Mouse (Mus musculus): ENCODE data around the gene Atp10a. TPM values are rescaled to one million over a fixed set of nuclear protein-coding genes. Genes with fewer than 3 reads are reported as not detected.

Atp10a gene
- 1 to 10 TPM; 1.5 to 1.8 TPM for total RNA-seq (2021)

DNA sequence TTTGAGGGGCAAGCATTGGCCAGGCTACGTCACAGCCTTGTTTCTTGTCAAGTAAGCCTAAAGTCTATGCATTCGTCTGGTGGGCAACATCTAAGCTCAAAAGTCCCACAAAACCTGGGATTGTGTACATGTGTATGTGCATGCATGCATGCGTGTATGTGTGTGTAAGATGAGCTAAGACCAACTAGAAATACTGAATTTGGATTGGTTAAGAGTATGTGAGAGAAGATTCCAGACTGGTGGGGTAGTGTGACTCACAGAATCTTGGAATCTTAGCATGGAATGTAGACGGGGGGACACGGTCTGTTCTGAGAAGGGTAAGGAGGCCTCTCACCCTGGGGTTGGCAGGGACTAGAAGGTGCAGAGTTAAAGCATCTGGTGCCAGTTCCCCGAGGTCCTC, at the start of gene Atp10a:
Gene Atp10a (plus strand): TSS at position 301 of the 400 bp plus-strand sequence.
- intact Hi-C loops (cut with DNase I), result loop anchor here (5.0 kb wide), 1 partner anchor 259 kb away; no protein-coding TSS in a partner anchor
- DNase-seq, result no peak

DNA sequence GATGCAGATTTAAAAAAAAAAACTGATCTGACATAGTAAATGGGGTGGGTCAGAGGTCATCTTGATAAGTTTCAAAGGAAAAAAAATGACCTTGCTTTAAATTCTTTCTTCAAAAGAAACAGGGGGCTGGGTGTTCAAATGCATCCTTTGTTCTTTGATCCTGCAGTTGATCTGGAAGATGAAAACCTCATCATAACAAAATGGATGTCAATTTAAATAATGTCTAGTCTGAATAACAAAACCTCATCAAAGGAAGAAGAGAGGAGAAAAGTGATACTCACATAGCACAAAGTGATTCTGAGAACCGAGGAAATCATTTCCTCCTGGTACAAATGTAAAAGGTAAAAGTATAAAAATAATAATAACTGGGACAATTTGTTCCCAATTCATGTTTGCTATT, 37.9 kb upstream of the Atp10a start:
- DNase-seq, result no peak
- intact Hi-C loops (cut with DNase I), result no loop called here

DNA sequence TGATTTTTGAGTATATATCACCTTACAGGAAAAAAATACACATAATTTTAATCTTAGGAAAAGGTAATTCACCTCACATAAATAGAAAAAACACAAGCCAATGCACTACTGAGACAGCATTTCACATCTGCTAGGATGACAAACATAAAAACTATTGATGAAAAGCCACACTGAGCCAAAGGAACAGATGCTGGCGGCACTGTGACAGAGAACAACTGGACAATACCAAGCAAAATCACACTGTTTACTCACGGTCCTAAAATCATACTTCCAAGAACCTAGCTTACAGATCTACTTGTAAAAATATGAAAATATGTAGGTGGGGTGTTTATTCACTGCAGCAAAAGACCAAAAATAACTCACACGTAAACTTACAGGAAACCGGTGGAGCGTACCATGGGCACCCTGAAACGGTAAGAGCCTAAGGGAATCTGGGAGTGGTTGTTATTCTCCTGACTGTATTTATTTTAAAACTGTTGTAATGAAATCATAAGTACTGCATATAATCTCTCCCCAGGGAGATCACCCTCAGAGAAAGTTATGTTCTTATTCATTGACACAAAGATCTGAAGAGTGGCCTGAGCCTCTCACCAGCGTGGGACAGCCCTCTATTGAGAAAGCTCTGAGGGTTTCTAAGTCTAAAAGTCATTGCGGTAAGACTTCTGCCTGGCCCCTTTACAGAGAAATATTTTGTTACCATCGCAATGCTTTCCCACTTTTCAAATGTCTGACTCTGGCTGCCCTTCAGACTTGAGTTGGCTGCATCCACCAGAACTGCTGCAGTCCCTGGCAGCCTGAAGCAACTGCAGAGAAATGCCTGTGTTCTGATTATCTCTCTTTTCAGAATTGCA, 29.4 kb upstream of the Atp10a start:
- DNase-seq, result peak; percentile 37 to 53
- intact Hi-C loops (cut with DNase I), result no loop called here

DNA sequence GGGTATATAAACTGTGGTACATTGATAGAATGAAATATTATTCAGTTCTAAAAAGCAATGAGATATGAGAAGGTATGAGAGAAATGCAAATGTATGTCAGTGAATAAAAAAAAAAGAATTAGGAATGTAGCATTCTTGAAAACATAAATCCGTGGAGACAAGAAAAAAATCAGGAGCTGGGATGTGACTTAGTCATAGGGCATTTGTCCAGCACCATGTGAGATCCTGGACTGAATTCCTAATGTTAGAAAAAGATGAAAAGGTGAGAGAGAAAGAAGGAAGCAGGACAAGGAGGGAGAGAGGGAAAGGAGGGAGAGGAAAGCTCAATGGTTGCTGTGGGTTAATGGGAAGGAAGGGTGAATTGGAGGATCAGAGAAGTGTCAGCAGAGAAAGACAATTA, 28.6 kb upstream of the Atp10a start:
- intact Hi-C loops (cut with DNase I), result no loop called here
- DNase-seq, result no peak

DNA sequence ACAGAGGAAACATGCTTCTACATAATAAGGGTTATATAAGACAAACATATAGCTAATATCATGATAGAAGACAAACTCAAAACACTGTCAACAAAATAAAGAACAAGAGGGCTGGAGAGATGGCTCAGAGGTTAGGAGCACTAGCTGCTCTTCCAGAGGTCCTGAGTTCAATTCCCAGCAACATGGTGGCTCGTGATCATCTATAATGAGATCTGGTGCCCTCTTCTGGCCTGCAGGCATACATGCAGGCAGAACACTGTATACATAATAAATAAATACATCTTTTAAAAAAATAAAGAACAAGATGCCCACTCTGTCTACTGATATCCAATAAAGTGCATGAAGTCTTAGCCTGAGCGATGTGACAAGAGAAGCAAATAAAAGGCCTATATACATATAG, 26.7 kb upstream of the Atp10a start:
- intact Hi-C loops (cut with DNase I), result no loop called here
- no peak for DNase-seq

DNA sequence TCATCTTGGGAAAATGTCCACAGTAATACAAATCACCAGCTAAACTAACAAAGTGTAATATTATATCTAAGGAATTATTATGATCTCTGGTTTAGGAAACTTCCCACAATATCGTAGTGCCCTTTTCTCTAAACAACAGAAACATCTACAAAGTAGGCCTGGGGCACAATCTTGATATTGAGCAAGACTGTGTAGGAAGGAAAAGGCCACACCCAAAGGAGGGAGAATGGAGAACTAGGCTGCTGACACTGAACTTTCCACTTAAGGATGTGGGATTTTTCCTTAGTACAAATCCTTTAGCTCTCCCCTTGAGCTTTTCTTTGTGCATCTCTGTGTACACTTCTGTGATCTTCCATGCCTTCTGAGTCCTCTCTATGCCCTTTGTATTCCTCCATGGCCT, 22.3 kb upstream of the Atp10a start:
- intact Hi-C loops (cut with DNase I), result no loop called here
- no peak for DNase-seq

DNA sequence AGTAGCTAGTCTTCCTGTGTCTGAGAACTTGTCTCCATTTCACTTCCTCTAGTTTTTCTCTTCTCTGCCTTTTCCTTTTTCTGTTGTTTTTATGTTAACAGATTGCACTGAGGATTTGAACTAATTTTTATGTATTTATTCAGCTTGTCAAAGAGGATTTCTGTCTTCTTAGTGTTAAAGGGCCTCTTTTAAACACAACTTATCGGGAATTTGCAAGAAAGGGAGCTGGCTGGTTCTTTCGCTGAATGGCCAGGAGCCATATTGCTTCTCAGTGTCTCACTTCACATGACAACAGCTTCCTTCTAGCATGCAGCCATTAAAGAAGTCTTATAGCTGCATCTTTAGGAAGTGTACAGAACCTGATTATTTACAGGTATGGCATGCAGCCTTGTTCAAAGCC, 16.3 kb upstream of the Atp10a start:
- intact Hi-C loops (cut with DNase I), result no loop called here

DNA sequence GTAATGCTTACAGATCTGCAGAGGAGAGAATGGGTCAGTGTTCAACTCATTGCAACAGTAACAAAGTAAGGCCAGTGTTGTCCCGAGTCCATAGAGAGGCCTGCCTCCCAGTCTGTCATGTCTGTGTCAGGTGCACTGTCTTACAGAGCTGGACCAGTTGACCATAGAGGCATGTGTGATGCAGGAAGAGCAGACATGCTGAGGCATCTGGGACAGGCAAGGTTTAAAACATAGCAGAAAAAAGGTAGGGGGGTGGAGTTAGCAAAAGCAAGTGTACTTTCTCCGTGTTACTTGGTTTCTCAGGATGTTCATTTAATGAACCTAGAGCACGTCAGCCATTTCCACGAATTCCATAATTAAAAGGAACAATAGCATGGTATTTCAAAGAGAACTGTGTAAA, 15.5 kb upstream of the Atp10a start:
- intact Hi-C loops (cut with DNase I), result no loop called here

More for the DNA sequence above, 16.3 kb upstream of the Atp10a start:
- DNase-seq, result no peak

DNA sequence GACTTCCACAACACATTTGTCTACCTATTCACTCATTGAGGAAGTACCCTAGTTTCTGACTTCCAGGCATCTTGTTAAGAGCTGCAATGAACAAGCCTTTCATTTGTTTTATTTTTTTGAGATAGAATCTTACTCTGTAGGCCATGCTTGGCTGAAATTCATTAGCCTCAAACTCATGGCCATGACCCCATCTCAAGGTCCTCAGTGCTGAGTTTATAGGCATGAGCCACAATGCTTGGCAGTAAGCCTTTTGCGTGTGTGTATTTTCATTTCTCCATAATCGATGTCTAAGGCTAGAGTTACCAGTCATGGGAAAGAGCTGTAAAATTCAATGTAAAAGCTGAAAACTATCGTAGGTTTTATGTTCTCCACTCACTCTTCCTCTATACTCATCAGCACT, 14.1 kb upstream of the Atp10a start:
- DNase-seq, result no peak
- intact Hi-C loops (cut with DNase I), result no loop called here

More for the DNA sequence above, 15.5 kb upstream of the Atp10a start:
- DNase-seq, result no peak

DNA sequence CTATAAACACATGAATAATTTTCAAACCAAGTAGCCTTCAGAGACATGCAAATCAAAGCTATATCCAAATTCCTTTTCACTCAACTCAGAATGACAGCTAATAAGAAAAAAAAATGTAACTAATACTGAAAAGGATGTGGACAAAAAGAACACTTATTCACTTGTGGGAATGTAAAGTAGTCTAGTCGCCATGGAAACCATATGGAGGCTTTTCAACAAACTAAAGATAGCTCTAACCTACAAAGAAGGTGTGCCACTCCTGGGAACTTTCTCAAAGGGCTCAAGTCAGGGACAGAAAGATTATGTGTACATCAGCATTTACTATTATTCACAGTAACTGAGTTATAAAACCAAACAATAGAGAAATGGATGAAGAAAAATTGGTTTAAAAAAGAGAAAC, 8.6 kb upstream of the Atp10a start:
- no peak for DNase-seq
- intact Hi-C loops (cut with DNase I), result no loop called here

DNA sequence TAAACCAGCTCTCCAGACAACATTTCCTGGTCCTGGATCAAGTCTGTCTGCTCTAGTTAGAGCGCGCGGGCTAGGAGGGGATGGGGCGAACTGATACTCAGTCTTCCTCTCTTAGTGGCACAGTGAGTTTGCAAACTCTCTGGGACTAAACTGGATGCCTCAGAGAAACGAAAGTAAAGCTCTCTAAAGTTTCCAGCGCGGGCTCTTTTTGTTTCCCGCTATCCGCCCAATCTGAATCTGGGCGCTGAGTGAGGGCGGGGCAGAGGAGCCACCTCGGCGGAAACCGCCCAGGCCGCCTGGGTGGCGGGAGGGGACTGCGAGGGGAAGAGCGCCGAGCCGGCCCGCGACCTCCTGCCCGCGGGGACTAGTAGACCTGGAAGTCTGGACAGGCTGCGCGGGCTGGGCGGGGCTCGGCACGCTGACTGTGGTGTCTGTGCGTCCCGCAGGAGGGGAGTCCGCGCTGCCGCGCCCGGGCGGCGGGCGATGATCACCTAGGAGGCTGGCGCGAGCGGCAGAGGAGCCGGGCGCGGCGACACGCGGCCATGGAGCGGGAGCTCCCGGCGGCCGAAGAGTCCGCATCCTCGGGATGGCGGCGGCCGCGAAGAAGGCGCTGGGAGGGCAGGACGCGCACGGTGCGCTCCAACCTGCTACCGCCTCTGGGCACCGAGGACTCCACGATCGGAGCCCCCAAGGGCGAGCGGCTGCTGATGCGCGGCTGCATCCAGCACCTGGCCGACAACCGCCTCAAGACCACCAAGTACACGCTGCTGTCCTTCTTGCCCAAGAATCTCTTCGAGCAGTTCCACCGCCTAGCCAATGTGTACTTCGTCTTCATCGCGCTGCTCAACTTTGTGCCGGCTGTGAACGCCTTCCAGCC, 2.2 kb downstream of the Atp10a start:
- intact Hi-C loops (cut with DNase I), result loop anchor here (5.0 kb wide), 1 partner anchor 261 kb away; no protein-coding TSS in a partner anchor

DNA sequence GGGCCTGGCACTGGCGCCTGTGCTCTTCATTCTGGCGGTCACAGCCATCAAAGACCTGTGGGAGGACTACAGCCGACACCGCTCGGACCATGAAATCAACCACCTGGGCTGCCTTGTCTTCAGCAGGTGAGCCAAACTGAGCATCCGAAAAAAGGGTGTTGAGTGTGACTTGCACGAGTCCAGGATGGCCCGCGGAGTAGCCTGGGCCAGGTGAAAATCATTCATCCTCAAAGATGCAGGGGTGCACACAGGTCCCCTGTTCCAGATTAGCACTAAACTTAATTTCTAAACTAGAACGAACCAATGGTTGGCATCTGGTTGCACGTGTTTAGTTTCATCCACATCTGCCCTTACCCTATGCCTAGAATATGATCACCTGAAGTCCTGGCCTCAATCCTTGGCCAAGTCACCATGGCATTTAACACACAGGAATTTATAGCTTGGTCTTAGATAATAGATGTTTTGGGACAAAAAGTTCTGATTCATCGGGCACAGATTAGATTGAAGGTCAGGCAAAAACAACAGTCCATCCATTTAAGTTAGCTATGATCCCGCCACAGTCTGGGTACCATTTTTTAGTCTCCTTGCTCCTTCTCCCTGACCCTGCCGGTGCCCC, 2.9 kb downstream of the Atp10a start:
- DNase-seq, result no peak
- intact Hi-C loops (cut with DNase I), result loop anchor here (5.0 kb wide), 1 partner anchor 262 kb away; no protein-coding TSS in a partner anchor

More for the DNA sequence above, 2.2 kb downstream of the Atp10a start:
- peak; percentile 53 to 70 for DNase-seq

DNA sequence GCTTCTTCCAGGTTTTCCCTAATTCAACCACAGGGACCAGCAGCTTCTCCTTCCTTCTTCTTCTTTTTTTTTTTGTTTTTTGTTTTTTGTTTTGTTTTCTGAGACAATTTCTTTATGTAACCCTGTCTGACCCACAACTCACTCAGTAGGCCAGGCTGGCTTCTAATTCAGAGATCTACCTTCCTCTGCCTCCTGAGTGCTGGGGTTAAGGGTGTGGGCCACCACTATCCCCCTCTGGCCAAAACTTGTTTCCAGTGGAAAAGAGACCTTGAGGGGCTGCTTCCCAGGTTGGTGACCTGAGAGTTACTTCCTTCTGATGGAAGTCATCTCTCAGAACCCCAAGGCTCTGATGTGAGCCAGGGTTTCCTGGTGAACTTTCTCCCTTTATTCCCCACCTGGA, 4.1 kb downstream of the Atp10a start:
- intact Hi-C loops (cut with DNase I), result no loop called here
- DNase-seq, result no peak

DNA sequence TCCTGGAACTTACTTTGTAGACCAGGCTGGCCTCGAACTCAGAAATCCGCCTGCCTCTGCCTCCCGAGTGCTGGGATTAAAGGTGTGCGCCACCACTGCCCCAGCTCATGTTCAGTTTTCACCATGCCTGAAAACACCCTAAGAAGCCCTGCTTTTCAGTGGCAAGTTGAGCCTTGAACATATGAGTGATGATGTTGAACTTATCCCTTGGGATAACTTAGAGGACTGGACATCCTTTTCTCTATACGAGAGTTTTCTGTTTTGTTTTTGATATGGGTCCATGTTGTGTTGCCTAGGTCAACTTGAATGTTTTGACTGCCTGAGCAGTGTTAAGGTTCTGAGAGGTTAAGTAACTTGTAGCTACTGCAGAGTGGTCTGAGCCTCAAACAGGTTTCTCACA, 4.7 kb downstream of the Atp10a start:
- DNase-seq, result no peak
- intact Hi-C loops (cut with DNase I), result no loop called here

DNA sequence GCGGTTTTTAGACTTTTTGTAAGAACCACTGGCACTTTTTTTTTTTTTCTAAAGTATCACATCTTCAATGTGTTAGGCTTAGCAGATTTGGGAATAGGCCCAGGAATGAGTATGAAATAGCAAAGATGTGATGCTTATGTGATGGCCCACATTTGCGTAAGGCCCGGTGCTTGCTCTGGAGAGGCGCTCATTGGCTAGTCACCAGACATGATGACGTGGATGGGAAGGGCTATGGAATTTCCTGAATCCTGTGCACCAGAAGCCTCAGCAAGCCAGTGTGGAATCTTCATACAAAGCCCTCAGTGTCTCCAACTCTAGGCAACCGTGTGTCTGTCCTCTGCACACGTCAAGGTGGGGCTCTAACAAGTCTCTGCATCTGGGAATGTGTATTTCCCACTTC, 5.1 kb downstream of the Atp10a start:
- intact Hi-C loops (cut with DNase I), result no loop called here
- DNase-seq, result no peak

DNA sequence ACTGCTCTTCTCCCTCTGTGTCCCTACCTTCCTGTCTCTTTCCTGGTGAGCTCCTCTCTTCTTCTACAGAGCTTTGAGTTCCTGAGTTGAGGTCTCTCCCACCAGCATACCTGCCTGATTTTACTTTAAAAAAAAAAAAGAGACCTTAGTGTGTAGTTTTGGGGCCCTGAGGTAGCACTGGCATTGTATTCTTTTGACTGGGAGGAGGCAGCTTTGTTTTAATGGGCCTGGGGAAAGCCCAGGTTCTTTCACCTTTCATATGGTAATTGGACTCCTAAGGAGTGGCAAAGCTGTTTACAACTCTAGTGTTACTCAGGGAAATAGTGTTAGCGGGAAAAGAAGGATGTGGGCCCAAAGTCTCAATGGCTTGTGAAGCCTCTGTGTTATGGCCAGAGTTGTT, 12.7 kb downstream of the Atp10a start:
- intact Hi-C loops (cut with DNase I), result no loop called here
- no peak for DNase-seq

DNA sequence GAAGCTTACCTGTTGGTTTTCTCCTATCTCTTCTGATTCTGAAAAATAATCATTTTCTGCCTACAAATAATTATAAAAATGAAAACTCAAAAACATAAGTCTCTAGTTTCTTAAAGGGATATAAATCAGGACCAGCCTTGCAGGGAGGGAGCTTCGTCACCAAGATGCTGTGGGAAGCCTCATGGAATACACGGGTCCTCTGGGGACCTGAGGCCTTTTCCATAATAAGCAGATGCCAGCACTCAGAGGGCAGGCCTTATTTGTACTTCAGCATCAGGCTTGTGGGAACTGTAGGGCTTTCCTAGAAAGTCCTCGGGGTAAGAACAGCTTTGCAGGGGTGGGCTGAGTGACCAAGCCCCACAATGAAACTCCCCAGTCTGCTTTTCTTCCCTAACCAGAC, 20.1 kb downstream of the Atp10a start:
- DNase-seq, result no peak

DNA sequence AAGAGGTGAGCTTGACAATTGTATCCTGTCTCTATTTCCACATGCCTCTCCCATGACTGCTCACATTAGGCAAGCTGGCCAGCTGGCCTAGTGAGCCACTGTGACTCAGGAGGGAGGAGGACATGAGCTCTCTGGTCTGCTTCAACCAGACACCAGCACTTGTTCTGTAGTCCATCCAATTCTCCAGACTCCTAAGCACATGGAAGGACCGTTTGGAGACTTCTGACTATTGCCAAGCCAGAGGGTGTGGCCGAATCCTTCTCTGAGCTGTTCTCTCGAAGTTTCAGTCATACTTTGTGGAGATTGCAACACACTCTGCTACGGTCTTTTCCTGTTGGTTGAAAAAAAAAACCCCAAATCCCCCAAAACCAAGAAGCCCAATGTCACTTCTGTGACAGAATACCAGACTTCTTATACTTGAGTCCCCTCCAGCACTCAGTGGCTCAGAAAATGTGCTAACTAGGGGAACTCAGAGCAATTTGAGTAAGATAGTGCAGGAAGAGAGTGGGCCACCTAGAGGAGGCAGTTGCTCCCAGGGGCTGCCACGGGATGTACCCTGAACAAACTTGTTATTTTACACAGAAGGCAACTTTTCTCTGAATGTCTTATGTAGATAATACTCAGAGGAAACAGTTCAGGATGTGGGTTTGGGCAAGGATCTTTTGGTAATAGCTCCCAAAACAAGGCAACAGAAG, 21.3 kb downstream of the Atp10a start:
- DNase-seq, result peak; percentile 45
- intact Hi-C loops (cut with DNase I), result no loop called here

More for the DNA sequence above, 20.1 kb downstream of the Atp10a start:
- intact Hi-C loops (cut with DNase I), result no loop called here

DNA sequence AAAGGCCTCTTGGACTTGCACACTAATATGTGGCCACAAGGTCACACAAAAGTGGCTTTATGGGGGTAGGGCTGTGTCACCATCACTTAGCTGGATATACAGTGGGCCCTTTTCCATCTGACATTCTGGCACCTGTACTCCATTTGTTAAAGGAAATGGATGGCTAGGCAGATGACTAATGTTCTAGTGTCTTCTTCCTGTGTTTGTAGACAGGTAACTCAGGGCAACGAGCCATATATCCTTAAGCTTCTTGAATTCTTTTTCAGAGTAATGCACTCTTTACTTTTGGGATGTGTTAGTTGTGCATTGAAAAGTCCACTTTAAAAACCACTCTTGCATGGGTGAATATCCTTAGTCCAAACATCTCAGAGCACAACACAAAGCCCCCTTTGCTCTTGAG, 30.0 kb downstream of the Atp10a start:
- intact Hi-C loops (cut with DNase I), result no loop called here
- DNase-seq, result no peak

DNA sequence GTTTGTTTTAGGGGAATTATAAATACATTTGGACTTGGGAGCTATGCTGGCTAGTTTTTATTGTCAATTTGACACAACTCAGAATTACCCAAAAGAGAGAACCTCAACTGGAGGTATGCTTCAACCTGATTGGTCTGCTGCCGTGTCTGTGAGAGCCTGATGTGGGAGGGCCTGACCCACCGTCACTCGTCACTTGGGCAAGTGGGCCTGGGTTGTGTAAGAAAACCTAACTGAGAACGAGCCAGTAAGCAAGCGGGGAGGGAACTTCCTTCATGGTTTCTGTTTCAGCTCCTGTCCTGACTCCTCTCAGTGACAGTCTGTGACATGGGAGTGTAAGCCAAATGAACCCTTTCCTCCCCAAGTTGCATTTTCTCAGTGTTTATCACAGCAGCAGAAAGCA, 30.6 kb downstream of the Atp10a start:
- intact Hi-C loops (cut with DNase I), result no loop called here
- no peak for DNase-seq
